Mouse (Mus musculus) layer of hippocampus, adult 2 months (tissue): Measurements from ENCODE around the gene Lrrc43. TPM values are rescaled to one million over a fixed set of nuclear protein-coding genes. Genes with fewer than 3 reads are reported as not detected.
"Not testable (repeated sequence)": the region's sequence is repeated elsewhere in the genome, so short reads cannot be mapped to it uniquely, and the experiment has no call there.

Experiments
- DNase-seq, 2 experiments: peaks; one replicate each; pipeline ENCODE4 v3.0.0; 2022; ENCODE audit warnings: low spot score in 2 of 2
- H3K27ac ChIP-seq: fragments of 200-600 bp; 2 replicates; pipeline ENCODE4 v1.8.1; 2022
- H3K4me3 ChIP-seq: fragments of 200-600 bp; 2 replicates; pipeline ENCODE4 v1.8.1; 2022; ENCODE audit warnings: mild to moderate bottlenecking
- CTCF ChIP-seq: fragments of 200-600 bp; conservative IDR thresholded peaks from 2 replicates; pipeline ENCODE4 v1.8.1; 2022; ENCODE audit warnings: antibody characterized with exemption, mild to moderate bottlenecking, moderate library complexity
- total RNA-seq, 2 experiments: library from RNA; stranded (reverse); gene quantifications; 2 replicates each; pipeline ENCODE4 v1.2.3; 2021

Gene Lrrc43
- total RNA-seq, 2 experiments from 2014 or later, result 0.39 to 1.0 TPM

DNA sequence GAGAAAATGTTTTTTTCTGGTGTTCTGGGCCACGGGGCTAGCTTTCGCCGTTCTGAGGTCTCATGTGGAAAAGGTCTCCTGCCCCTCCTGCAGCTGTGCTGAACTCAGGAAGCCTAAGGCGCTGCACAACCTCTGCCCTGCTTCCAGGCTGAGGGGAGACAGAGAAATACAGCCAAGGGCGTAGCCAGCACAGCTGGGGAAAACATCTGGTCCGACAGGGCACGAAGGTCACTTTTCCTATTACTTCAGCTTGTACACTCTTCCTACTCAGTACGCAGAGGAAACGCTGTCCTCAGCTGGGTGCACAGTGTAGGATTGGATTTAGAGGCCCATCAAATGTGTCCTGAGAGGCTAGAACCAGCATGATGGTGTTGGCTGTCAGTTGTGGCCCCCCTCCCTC, 830 bp downstream of the Lrrc43 start:
- H3K4me3 ChIP-seq, result no peak overlapping the region
- no peak overlapping the region for H3K27ac ChIP-seq
- no peak for DNase-seq
- TF ChIP-seq CTCF, result no peak

DNA sequence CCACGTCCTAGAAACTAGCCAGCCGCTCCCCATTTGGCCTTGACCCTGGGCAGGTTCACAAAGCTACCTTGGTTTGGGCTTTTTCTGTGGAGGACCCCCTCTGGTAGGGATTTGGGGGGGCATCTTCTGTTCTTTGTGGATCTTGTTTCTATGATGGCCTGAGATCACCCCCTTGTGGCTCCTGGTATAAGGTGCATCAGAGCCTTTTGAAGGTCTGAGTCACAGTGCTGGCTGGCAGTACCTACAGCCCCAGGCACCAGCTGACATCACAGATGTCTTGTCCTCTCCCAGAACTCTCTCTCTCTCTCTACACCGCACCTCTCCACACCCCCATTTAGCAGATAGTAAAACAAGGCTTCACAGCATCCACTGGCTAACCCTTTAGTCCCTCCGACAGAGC, 10.6 kb downstream of the Lrrc43 start:
- Histone ChIP-seq H3K27ac (no peak overlapping the region), H3K4me3 (no peak overlapping the region)
- peak; percentile 80 for TF ChIP-seq CTCF
- peak; percentile 64 for DNase-seq

DNA sequence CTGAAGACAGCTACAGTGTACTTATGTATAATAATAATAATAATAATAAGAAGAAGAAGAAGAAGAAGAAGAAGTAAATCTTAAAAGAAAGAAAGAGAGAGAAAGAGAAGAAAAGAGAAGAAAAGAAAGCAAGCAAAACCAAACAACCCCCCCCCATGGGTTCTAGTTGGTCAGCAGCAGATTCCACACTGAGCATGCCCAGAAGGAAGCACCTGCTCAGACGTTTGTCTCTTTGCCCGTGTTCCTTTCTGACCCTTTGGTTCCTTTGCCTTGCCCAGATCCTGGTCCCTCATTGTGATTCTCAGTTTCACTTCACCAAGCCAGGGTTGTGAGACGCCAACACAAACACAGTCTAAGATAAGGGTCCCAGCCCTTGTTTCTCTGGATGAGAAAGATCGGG, 12.9 kb downstream of the Lrrc43 start:
- no peak overlapping the region for H3K27ac ChIP-seq
- no peak for TF ChIP-seq CTCF
- H3K4me3 ChIP-seq, result no peak overlapping the region

DNA sequence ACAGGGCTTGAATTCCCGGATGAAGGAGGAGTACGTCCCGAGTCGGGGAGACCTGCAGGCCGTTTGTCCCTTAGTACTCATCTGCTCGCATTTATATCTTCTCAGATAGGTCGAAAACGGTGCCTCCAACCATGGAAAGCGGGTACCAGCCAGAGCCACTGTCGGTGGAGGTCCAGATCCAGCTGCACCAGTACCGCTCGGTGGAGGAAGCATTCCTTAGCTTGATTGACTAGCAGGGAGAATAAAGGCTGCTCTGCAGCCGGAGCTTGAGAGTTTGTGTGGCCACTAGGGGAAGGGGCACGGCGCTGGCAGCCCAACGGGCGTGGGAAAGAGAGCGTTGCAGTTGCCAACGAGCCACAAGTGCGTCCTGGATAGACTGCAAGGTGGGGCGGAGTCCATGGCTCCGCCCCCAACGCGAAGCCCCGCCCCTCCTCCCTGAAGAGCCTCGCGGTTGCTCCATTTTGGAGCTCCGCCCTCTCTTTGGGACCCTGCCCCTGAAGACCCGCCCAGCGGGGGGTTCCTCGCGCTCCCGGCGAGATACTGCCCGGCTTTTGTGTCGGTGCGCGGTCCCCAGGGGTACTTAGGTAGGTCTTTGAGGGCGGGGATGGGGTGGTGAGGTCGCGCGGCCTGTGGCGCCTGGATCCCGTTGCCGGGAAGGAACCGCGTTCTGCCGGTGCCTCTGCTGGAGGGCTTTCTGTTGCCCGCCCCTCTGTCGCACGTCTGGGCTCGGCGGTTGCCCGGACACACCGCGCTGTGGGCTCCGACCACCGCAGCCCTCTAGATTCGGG, 19.0 kb downstream of the Lrrc43 start:
- TF ChIP-seq CTCF, result peak; percentile 57
- Histone ChIP-seq H3K27ac (no peak overlapping the region), H3K4me3 (peak overlapping the region; percentile 56)
- peak; percentile 79 to 84 for DNase-seq

More for the DNA sequence above, 12.9 kb downstream of the Lrrc43 start:
- DNase-seq, result no peak

DNA sequence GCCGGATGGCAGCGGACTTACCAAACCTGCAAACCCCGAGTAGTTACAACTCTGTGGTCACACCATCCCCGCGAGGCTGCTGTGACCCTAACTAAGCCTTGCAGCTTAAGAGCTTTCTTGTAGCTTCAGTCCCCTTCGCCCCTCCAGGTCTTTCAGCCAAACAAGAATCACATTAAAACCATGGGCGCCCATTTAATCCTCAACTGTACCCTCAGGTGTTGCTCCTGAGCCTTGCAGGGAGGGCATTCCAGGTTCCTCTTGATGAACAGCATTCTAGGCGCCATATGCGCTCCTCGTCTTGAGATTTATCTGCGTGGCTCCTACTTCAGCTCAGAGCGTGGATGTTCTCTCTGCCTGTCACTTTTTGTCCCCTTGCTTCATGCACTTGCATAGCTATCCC, 19.8 kb downstream of the Lrrc43 start:
- H3K4me3 ChIP-seq, result peak overlapping the region; percentile 56
- TF ChIP-seq CTCF, result no peak
- DNase-seq, result no peak
- no peak overlapping the region for H3K27ac ChIP-seq

DNA sequence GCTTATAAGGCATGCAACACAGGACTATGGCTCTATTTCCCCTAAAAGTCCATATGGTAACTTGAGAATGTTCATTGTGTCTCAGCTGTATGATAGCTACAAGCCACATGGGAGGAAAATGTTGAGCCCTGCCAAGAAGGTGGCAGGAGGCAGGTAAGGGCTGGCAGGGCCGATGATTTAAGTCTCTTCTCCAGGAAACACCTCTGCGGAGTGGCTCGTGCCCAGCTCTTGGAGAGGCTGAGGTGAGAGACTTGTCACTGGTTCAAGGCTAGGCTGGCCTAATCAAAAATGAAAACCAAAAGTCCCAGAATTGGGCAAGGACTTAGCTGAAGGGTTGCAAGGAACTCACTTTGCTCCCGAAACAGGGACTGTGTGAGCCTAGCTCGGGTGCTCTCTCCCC, 21.1 kb downstream of the Lrrc43 start, which contains the start of gene B3gnt4:
Gene B3gnt4, plus strand, starts transcription at position 301 of the 400 bp plus-strand sequence.
- TF ChIP-seq CTCF, result no peak
- DNase-seq, result no peak
- H3K4me3 ChIP-seq, result no peak within 1 kb of the TSS
- H3K27ac ChIP-seq, result no peak within 1 kb of the TSS

DNA sequence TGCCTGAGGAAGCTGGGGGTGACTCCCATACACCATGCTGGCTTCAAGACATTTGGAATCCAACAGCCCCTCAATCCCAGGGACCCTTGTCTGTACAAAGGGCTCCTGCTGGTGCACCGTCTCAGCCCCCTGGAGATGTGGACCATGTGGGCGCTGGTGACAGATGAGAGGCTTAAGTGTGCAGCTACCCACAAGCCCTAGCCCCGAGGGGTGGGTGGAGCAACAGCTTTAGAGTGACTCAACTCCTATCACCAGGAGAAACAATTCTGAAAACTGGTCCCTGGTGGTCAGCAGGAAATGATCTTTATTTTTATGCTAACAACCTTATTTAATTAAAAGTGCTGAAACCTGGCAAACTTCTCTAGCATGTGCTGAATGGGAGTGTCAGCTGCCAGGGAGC, 22.3 kb downstream of the Lrrc43 start:
- DNase-seq, H3K27ac ChIP-seq, H3K4me3 ChIP-seq: not testable (repeated sequence)

DNA sequence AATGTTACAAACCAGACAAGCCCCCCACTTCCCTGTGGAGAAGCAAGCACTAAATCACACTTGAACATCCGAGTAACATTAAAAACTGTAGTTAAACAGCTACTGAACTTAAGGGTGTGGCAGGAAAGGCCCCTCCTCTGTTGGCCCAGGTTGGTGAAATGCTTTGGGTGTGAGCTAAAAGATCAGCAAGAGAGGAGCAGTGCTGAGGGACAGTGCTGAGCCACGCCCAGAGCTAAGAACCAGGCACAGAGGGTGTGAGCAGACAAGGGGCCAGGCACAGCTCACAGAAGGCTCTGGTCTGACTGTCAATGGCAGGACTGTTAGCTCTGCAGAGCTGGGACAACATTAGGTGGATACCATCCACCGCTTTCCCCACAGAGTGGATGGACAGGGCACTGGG, 23.0 kb downstream of the Lrrc43 start:
- no peak for TF ChIP-seq CTCF
- Histone ChIP-seq H3K4me3 (no peak overlapping the region), H3K27ac (no peak overlapping the region)
- DNase-seq, result no peak

DNA sequence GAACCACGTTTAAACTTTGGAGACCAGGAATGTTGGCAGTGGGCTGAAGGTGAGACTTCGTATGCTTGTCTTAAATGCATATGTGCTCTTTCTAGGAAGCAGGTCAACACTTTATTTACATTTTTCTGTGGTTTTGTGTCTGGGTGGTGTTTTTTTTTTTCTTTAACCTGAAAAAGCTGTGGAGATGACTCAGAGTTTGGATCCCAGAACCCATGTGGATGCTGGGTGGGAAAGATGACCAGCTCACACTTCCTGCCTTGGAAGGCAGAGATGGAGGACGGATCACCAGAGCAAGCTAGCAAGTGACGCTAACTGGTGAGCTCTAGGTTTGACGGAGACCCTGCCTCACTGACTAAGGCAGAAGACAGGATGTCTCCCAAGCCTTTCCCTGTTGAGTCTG, 25.8 kb downstream of the Lrrc43 start:
- Histone ChIP-seq H3K4me3 (no peak overlapping the region), H3K27ac (no peak overlapping the region)
- no peak for TF ChIP-seq CTCF
- no peak for DNase-seq

DNA sequence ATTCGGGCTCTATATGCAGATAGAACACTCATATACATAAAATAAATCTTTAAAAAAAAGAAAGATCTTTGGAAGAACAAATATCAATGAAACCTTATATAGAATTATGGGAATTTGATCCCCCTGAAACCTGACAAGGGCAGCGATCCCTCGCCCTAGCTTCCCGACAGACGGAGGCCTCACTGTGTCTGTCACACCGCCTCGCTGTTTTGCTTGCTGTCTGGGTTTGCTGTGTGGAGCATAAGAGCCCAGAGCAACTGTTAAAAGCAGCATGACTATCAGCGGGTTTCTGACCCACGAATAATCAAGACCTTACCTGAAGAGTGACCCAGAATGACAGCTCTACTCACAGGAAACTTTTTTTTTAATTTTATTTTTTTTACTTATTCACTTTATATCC, 31.6 kb downstream of the Lrrc43 start:
- Histone ChIP-seq H3K4me3 (no peak overlapping the region), H3K27ac (no peak overlapping the region)
- DNase-seq, result no peak
- TF ChIP-seq CTCF, result no peak

DNA sequence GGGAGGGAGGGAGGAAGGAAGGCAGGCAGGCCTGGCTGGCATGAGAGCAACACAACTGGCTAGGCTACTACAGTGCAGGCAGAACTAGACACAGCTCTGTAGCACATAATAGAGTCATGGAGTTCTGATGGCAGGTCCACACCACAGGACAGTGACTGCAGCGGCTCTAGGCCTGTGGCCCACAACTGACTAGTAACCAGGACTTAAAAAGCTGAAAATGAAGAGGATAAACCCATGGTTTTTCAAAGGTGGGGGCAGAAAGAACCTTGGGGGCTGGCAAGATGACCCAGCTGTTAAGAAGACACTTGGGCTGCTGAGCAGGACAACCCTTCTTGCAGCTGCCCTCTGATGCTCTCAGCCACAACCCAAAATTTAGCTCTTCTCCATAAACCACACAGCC, 32.5 kb downstream of the Lrrc43 start:
- no peak for TF ChIP-seq CTCF
- no peak overlapping the region for H3K27ac ChIP-seq
- no peak for DNase-seq
- no peak overlapping the region for H3K4me3 ChIP-seq

DNA sequence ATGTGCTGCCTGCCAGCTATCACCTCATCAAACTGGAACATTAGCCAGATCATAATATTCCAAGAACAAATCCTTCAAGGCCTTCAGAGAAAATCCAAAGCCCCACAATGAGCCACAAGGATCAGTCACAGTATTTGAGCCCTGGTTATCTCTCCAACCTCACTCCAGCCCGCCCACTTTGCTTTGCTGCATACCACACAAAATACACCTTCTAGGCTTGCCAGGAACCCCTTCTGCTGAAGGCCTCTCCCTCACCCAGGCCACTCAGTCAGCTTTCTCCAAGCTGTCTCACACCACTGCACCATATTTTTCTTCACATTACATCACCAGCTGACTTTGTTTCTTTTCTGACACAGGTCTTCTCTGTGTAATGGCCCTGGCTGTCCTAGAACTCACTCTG, 33.1 kb downstream of the Lrrc43 start:
- H3K4me3 ChIP-seq, result no peak overlapping the region

DNA sequence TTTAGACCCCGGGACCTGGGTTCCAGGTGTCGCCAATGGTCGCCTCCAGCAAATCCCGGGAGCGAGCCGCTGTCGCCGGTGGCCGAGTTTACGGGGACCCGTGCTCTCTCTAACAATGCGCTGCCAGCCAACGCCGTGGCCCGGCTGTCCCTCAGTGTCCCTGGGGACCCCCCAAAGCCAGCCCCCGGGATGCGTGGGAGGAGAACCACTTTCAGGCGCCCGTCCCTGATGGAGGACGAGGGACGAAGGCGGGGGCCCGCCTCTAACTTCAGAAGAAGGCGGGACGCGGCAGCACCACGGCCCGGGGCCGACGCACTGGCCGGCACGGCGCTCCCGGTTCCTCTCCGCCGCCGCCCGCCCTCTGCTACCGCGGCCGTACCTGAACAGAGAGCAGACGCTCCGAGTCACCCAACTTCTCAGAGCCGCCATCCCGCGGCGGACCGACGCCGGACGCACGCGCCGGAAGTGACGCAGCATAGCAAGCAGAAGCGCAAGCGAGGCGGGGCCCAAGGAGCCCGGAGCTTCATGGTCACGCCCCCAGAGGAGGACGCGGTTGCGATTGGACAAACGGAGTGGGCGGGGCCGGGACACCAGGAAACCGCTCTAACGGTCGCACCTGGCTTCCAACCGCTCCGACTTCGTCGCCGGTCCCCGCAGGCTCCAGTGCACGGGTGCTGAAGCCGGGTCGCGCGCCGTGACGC, 34.7 kb downstream of the Lrrc43 start, which contains the start of gene Diablo:
Gene Diablo, minus strand, starts transcription at position 485 of the 701 bp plus-strand sequence.
- no peak for TF ChIP-seq CTCF
- H3K27ac ChIP-seq, result peak within 1 kb of the TSS; percentile 86
- DNase-seq, result peak; percentile 96 to 97
- H3K4me3 ChIP-seq, result peak within 1 kb of the TSS; percentile 91

More for the DNA sequence above, 33.1 kb downstream of the Lrrc43 start:
- no peak overlapping the region for H3K27ac ChIP-seq
- TF ChIP-seq CTCF, result no peak
- no peak for DNase-seq

DNA sequence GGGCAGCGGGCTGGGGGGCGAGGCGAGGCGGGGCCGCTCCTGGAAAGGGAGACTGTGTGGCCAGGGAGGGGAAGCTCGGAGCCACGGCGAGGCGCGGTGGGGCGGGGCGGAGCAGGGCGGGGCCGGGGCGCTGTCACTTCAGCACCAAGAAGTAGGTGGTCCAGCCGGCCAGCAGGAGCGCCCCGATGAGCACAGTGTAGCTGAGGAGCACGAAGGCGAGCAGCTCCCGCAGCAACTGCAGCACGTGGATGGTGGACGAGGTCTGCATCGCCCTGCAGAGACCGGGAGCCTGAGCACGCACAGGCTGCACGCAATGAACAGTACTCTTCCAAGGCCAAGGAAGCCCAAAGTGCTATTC, 35.3 kb downstream of the Lrrc43 start:
- H3K27ac ChIP-seq, result peak overlapping the region; percentile 86; the same call in 1 of the 2 replicates
- TF ChIP-seq CTCF, result peak; percentile 51

More for the DNA sequence above, 35.3 kb downstream of the Lrrc43 start:
- DNase-seq, result no peak
- H3K4me3 ChIP-seq, result peak overlapping the region; percentile 91
